Comparison of ENCODE assay signal across 25 mouse cellular contexts in the genomic region with DNA sequence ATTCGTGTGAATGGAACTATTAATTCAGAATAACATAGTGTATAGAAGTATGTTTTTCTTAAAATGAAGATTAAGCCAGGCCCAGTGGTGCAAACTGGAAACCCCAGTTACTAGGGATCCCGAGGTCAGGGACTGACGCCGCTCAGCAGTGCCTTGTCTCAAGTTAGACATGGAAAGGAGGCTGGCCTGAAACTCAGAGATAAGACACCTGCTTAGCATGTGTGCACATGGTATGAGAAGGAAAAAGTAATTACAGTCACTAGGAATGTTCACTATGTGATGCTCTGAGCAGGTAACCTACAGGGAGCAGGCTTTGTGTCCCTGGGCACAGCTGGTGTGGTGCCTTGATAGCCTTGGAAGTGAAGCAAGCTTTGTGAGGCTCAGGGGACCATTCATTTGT. TPM values are rescaled to one million over a fixed set of nuclear protein-coding genes. Genes with fewer than 3 reads are reported as not detected.
"Had no signal": no experiment of that assay in that cellular context is flagged by ENCODE, and none has a peak within 500 bp of the region (broad histone marks: within the 10 kb centered on the region; RNA-seq: fewer than 3 reads in every experiment).

No protein-coding gene starts in this region.

- H3K4me2 ChIP-seq: hindbrain, embryonic 15.5 days; intestine, embryonic 15.5 days; limb, embryonic 13.5 days; midbrain, embryonic 12.5 days; midbrain, embryonic 15.5 days; neural tube, embryonic 12.5 days; neural tube, embryonic 15.5 days had no signal

- H3K27ac ChIP-seq: hindbrain, embryonic 15.5 days; intestine, embryonic 15.5 days; kidney, postnatal 0 days; limb, embryonic 10.5 days; limb, embryonic 13.5 days; macrophage; midbrain, embryonic 12.5 days; midbrain, embryonic 15.5 days; neural tube, embryonic 12.5 days; neural tube, embryonic 15.5 days; stomach, postnatal 0 days had no signal

- DNase-seq: kidney, adult 11 months; kidney, adult 9 months; kidney, postnatal 36 days; lung, adult 2 months; lung, postnatal 14 days; right cerebral cortex, adult 18-20 months; right cerebral cortex, postnatal 14 days; right cerebral cortex, postnatal 4 days; thymus, adult 2 months; thymus, postnatal 25 days had no signal

- H3K9ac ChIP-seq: hindbrain, embryonic 15.5 days; intestine, embryonic 15.5 days; limb, embryonic 13.5 days; midbrain, embryonic 12.5 days; midbrain, embryonic 15.5 days; neural tube, embryonic 12.5 days; neural tube, embryonic 15.5 days had no signal

- H3K4me3 ChIP-seq: hindbrain, embryonic 15.5 days; intestine, embryonic 15.5 days; limb, embryonic 10.5 days; limb, embryonic 13.5 days; megakaryocyte, embryonic 14.5 days; midbrain, embryonic 12.5 days; midbrain, embryonic 15.5 days; neural tube, embryonic 12.5 days; neural tube, embryonic 15.5 days had no signal

- H3K4me1 ChIP-seq: hindbrain, embryonic 15.5 days; intestine, embryonic 15.5 days; limb, embryonic 10.5 days; limb, embryonic 13.5 days; midbrain, embryonic 12.5 days; midbrain, embryonic 15.5 days; neural tube, embryonic 12.5 days; neural tube, embryonic 15.5 days had no signal

- H3K27me3 ChIP-seq: hindbrain, embryonic 15.5 days; intestine, embryonic 15.5 days; limb, embryonic 13.5 days; megakaryocyte, embryonic 14.5 days; midbrain, embryonic 12.5 days; midbrain, embryonic 15.5 days; neural tube, embryonic 12.5 days; neural tube, embryonic 15.5 days had no signal

- ATAC-seq: intestine, embryonic 15.5 days; midbrain, embryonic 15.5 days had no signal

- H3K9me3 ChIP-seq: hindbrain, embryonic 15.5 days; intestine, embryonic 15.5 days; limb, embryonic 10.5 days; limb, embryonic 13.5 days; megakaryocyte, embryonic 14.5 days; midbrain, embryonic 12.5 days; midbrain, embryonic 15.5 days; neural tube, embryonic 12.5 days; neural tube, embryonic 15.5 days had no signal

RNA-seq across cellular contexts. Expression of a gene that starts 32.7 kb away (rescaled TPM):
- total RNA-seq: liver, adult 2 months had no signal
- polyA plus RNA-seq: hindbrain, embryonic 15.5 days; kidney, postnatal 0 days; limb, embryonic 10.5 days; limb, embryonic 13.5 days; liver, adult 2 months; lung, adult 2 months; lung, embryonic 16.5 days; macrophage; midbrain, embryonic 12.5 days; stomach, embryonic 14.5 days; stomach, postnatal 0 days had no signal
